Mouse (Mus musculus): ENCODE measurements around the gene Mov10.

Mov10 gene

GRCm38 (mm10) chr3:104780561-104781420, 37.6 kb downstream of the Mov10 start, which contains the start of gene Ppm1j:
Ppm1j (plus strand) TSS chr3:104781056.
- peak; percentile 37 for DNase-seq (ENCODE audit: low spot score)

DNA sequence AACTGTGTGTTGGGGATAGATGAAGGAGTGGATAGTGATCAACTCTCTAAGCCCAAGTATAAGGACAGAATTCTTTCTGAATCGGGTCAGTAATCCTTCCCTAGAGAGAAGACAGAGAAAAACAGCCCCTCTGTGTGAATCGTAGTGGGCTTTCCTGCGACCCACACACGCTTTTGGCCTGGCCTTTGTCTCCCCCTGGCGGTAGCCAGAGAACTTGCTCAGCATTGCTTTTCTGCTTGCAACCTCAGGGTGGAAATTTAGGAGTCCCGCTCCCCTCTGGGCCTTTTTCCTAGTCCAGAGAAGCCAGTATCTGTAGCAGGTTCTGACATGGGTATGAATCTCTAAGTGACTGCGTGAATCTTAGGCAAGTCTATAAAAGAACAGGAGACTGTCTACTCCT, 38.4 kb downstream of the Mov10 start:
- DNase-seq (ENCODE audit: low spot score): peak; percentile 39

- no peak for DNase-seq (ENCODE audit: low spot score)
These were observed 41.0 kb downstream of the Mov10 start for GRCm38 (mm10) chr3:104777342-104777741.

DNA sequence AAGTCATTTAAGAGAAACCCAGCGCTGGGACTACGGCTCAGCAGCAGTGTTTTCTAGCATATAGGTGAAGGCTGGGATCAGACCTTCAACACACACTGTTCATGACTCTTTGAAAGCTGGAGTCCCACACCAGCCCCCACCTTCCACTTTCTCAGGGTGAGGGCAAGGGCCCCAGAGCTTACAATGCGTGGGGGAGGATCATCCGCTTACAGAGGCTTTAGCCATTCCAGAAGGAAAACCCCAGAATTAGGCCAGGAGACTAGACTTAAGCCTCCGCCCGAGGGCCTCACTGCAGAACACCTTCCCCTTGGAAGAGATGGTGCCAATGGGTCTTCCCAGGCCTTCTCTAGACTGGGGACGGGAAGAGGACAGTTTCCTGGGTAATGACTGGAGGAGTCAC, 45.1 kb downstream of the Mov10 start:
- DNase-seq (ENCODE audit: low spot score): no peak

DNA sequence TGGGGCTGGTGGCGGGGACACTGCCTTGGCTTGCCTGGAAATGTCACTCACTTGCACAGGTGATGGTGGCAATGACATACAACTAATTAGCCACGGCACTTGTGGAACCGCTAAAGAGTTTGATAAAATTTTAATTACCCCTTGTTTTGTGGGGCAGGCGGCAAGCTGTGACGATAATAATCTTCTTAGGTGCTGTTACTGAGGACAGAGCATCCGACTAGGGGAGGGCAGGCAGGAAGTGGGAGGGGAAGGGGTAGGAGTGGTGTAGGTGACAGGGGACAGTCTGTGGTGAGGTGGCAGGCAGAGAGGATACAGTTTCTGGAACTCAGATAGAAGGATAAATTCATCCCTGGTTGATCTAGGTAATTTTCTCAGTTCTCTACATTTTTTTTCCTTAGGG, 46.9 kb downstream of the Mov10 start:
- DNase-seq (ENCODE audit: low spot score): no peak

DNA sequence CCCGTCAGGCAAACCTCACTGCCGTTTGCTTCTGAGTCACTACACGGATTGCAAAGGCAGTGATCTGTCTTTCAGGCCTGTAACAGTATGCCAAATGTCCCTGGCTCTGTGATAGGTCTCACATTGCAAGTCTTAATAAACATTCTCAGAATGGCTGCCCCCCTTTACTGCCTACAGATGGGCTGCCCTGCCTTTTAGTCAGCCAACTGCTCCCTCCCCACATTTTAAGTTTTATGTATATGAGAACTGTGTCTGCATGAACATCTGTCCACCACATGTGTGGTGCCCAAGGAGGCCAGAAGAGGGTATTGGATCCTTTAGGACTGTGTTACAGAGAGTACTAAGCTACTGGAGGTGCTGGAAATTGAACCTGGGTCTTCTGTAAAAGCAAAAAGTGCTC, 47.4 kb downstream of the Mov10 start:
- DNase-seq (ENCODE audit: low spot score): no peak

DNA sequence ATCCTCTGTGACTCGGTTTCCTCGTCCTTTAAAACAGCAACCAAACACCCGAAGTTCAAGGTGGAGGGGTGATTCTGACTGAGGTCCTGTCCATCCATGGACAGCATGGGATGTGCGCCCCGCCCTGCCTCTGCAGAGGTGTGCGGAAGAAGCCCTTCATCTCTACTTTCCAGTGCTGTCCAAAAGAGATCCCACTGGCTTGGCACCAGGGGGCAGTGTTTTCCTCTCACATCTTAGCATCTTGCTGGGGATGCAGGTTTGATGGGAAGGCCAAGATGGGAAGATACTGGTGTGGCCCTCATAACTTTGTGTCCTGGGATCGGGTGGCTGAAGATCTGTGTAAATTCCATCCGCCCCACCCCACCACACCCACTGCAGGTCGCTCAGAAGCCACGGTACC, 48.3 kb downstream of the Mov10 start:
- no peak for DNase-seq (ENCODE audit: low spot score)

DNA sequence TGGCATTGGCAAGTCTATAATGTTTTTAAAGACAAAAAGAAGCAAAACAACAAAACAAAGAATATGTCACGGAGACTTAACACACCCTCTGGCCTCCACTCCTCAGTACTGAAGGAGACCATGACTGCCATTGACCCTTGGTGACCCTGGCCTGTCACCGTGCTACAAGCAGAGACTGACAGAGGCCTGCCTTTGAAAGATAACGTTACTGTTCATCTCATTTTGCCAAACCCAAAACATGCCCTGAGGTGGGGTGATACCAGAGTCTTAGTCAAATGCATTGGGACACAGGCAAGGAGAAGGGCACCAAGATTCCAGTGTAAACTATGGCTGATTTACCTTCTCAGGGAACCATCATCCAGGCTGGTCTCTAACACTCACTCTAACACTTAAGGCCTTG, 49.2 kb downstream of the Mov10 start:
- no peak for DNase-seq (ENCODE audit: low spot score)

- no peak for DNase-seq (ENCODE audit: low spot score)
These were observed 50.6 kb downstream of the Mov10 start for GRCm38 (mm10) chr3:104767716-104768115.

DNA sequence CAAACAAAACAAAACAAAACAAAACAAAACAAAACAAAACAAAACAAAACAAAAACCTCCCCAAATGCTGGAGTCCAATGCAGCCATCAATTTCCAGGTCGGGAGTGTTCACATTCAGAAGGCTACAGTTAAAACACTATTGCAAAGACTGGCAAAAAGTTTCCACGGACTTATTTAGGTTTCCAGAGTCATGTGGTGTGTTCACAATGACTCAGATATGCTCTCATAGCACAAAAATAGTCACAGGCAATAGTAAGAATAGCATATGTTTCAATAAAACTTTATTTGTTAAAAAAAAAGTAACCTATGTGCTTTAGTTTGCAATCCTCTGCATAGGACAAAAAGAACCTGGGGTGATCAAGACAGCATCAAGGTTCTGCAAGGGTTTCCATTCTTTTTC, 51.2 kb downstream of the Mov10 start:
- DNase-seq (ENCODE audit: low spot score): no peak

- DNase-seq (ENCODE audit: low spot score): peak; percentile 48
These were observed 53.3 kb downstream of the Mov10 start for GRCm38 (mm10) chr3:104765021-104765420.

DNA sequence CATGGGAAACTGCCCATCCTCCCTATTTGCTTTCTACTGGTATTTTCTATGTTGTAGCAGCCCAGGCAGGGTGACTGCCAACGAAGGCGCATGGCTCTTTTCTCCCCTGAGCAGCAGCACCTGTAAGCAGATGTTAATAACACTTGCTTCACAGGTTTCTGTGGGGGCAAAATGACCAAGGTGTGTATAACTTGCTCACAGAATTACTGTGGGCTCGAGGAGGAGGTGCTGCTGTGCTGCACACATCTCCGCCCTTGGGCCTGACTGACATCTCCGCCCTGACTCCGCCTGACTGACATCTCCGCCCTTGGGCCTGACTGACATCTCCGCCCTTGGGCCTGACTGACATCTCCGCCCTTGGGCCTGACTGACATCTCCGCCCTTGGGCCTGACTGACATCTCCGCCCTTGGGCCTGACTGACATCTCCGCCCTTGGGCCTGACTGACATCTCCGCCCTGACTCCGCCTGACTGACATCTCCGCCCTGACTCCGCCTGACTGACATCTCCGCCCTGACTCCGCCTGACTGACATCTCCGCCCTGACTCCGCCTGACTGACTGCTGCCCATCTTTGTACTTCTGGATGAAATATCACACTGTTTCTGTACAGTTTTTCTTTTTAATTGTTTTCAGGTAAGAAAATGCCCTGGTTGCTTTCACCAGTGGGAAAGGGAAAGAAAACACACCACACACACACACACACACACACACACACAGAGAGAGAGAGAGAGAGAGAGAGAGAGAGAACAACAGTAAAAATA, 56.1 kb downstream of the Mov10 start:
- peak; percentile 35 for DNase-seq (ENCODE audit: low spot score)

GRCm38 (mm10) chr3:104758869-104759268, 59.5 kb downstream of the Mov10 start:
- no peak for DNase-seq (ENCODE audit: low spot score)

DNA sequence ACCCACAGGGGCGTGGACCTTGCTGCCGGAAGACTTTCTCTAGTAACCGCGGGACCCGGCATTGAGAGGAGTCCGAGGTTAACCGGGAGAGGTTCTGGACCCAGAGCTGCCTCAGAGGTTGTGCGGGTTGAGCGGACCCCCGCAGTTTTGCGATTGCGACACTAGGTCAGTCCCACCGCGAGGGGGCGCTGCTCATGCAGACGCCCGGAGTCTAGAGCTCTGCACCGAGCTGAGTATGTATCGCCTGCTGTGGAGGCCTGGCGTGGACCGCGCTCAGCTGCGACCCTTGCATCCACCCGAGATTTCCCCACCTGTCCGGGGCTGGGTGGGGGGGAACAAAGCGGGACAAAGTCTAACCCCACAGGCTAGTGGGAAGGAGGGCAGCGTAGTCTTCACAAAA, 60.0 kb downstream of the Mov10 start:
- DNase-seq (ENCODE audit: low spot score): peak; percentile 57

DNA sequence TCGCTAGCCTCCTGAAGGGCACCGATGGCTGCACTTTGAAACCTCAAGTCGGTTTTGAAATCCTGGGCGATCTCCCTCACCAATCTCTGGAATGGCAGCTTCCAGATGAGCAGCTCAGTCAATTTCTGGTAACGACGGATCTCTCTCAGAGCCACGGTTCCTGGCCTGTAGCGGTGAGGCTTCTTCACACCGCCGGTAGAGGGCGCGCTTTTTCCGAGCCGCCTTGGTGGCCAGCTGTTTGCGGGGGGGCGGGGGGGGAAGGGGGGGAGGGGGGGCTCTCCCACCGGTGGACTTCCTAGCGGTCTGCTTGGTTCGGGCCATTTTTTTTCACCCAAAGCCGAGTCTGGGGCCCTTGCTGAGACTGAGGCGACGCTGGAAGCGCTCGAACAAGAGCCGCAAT, 65.5 kb downstream of the Mov10 start:
- DNase-seq (ENCODE audit: low spot score): peak; percentile 20

Data from c-Kit-positive CD71-positive TER-119-positive erythroid progenitor cells, embryonic 14.5 days (primary cell).